Mouse (Mus musculus) layer of hippocampus, adult 8-10 months (tissue): ENCODE data around the gene Gm7942. TPM values are rescaled to one million over a fixed set of nuclear protein-coding genes. Genes with fewer than 3 reads are reported as not detected.
"Not testable (repeated sequence)": the region's sequence is repeated elsewhere in the genome, so short reads cannot be mapped to it uniquely, and the experiment has no call there.

ENCODE experiments used
- DNase-seq, 2 experiments: peaks; one replicate each; pipeline ENCODE4 v3.0.0; 2022; ENCODE audit warnings: low spot score in 2 of 2
- total RNA-seq, 4 experiments: library from RNA; stranded (reverse); gene quantifications; 2 replicates each; pipeline ENCODE4 v1.2.4; 2022

The Gm7942 gene
- total RNA-seq, result not detected

DNA sequence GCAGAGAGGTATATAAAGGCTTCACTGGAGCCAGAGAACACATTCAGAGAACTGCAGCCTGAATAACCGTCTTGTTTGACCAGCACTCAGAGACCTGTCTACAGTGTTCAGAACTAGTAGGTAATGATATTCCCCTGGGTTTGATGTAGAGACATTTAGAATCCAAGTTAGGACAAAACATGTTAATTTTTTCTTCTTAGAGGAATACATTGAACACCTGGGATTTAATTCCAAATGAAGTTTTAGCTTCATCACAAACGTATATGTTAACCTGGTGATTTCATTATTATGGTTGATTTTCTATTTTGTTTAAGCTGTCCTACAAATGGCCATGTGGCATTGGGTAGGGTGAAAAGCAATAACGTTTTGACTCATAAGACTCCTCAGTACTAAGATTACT is at the start of gene Gm7942:
Gm7942 (plus strand) TSS at position 301 of the 400 bp plus-strand sequence.
- not testable (repeated sequence) for DNase-seq

Other genes starting within 250 kb of the Gm7942 start
- not detected for gene Gm3183, start 241.5 kb upstream of the Gm7942 start, total RNA-seq
- gene Gm6367, start 118.3 kb upstream of the Gm7942 start, total RNA-seq, result not detected
- not detected for gene Gm16513, start 75.7 kb downstream of the Gm7942 start, total RNA-seq
- gene Gm10424, start 165.8 kb downstream of the Gm7942 start, total RNA-seq, result not detected
- gene Gm3259, start 199.0 kb downstream of the Gm7942 start, total RNA-seq, result not detected